Mouse (Mus musculus) heart, postnatal 10 days (tissue): ENCODE data around the gene Ifnk. TPM values are rescaled to one million over a fixed set of nuclear protein-coding genes. Genes with fewer than 3 reads are reported as not detected.

Experiments
- DNase-seq, 2 experiments: peaks; one replicate each; pipeline ENCODE4 v3.0.0; 2021
- intact Hi-C: fragments of 180-260 bp; cut with DNase I; formaldehyde crosslinking; loops from one replicate; pipeline ENCODE4 v1.15.1; 2025
- total RNA-seq, 2 experiments: library from RNA; stranded (reverse); gene quantifications; 2 replicates each; pipeline ENCODE4 v1.2.3; 2021

Ifnk gene
- total RNA-seq, 2 experiments from 2014 or later = not detected

GRCm38 (mm10) chr4:35187617-35188326, 35.9 kb downstream of the Ifnk start:
- DNase-seq = no peak
- intact Hi-C loops = no loop called here

- peak; percentile 9 to 13 for DNase-seq
- intact Hi-C loops = no loop called here
Observed at GRCm38 (mm10) chr4:35189794-35190193, 37.9 kb downstream of the Ifnk start.

GRCm38 (mm10) chr4:35192725-35193124, 40.9 kb downstream of the Ifnk start:
- intact Hi-C loops = loop anchor here (1.0 kb wide), 1 partner anchor 234 kb away; no protein-coding TSS in a partner anchor
- peak in 1 of 2 experiments; percentile 9 for DNase-seq

- intact Hi-C loops = no loop called here
- DNase-seq = no peak
Observed at GRCm38 (mm10) chr4:35201700-35202099, 49.8 kb downstream of the Ifnk start.

Other genes with a start within 250 kb of the Ifnk start
- gene Mob3b, start 5.4 kb downstream of the Ifnk start, total RNA-seq = 1 to 10 TPM in 1 of 2 experiments, under 1 TPM in 1; 0.96 to 1.2 TPM
- gene C9orf72, start 74.1 kb downstream of the Ifnk start, total RNA-seq = 10 to 100 TPM; 23.1 TPM